Mouse (Mus musculus) lung, postnatal 0 days (tissue): ENCODE results near the gene Patj.

ENCODE experiments used
- CTCF ChIP-seq: IDR thresholded peaks from 2 replicates; pipeline ENCODE4 v1.5.1; 2016; ENCODE audit warnings: antibody characterized with exemption, mild to moderate bottlenecking
- EP300 ChIP-seq: IDR thresholded peaks from 2 replicates; pipeline ENCODE4 v1.6.1; 2016; ENCODE audit warnings: antibody characterized with exemption, mild to moderate bottlenecking, control low read depth

DNA sequence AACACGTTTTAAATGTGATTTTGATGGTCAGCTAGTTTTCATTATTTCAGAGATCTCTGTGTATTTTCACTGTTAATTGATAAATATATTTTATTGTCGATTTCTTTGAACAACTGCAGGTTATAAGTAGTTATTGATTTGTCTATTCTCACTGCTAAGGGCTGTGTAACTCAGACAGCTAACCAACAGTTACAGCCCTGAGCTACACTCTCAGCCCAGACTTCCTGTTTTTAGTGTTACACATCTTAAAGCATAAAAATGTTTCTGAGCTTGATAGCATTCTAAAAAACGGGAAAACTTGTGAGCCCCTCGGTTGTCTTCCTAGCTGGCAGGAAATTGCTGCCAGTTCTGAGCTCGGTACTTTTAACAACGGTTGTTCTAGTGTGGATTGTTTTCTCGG, 75.8 kb downstream of the Patj start:
- TF ChIP-seq CTCF (no peak), EP300 (no peak)
